Mouse (Mus musculus): ENCODE results near the gene Ncoa7.

GRCm38 (mm10) chr10:30712540-30712939, 90.6 kb downstream of the Ncoa7 start:
- TF ChIP-seq CTCF (IDR thresholded peaks at IDR 0.05) (no peak), POLR2A (IDR thresholded peaks at IDR 0.05; ENCODE audit: insufficient read depth, low read depth, low read length) (no peak), EP300 (IDR thresholded peaks at IDR 0.05; ENCODE audit: insufficient read depth, low read depth, low read length) (no peak)

Measured in heart, adult 2 months (tissue).